Mouse (Mus musculus) E14TG2a.4 (cell line): ENCODE measurements around the gene Cryzl1.

ENCODE experiments used
- H3K27me3 ChIP-seq: 2 replicates; pipeline ENCODE4 v1.6.1; 2014; ENCODE audit warnings: low read length, control low read depth; ENCODE audit not compliant: insufficient read depth
- H3K36me3 ChIP-seq: 2 replicates; pipeline ENCODE4 v1.6.1; 2014; ENCODE audit warnings: low read length, control low read depth; ENCODE audit not compliant: insufficient read depth
- H3K4me1 ChIP-seq: replicated peaks from 2 replicates; pipeline ENCODE4 v1.6.1; 2014; ENCODE audit warnings: low read depth, low read length, control low read depth
- H3K4me3 ChIP-seq: replicated peaks from 2 replicates; pipeline ENCODE4 v1.5.1; 2014; ENCODE audit warnings: mild to moderate bottlenecking, low read length
- H3K9me3 ChIP-seq: 2 replicates; pipeline ENCODE4 v1.6.1; 2014; ENCODE audit warnings: low read length, control low read depth
- CTCF ChIP-seq: conservative IDR thresholded peaks from 2 replicates; pipeline ENCODE4 v1.5.1; 2014; ENCODE audit warnings: low read length
- NANOG ChIP-seq: IDR thresholded peaks from 2 replicates; pipeline ENCODE4 v1.6.1; 2014; ENCODE audit warnings: borderline replicate concordance, low read length, mixed read lengths
- POU5F1 ChIP-seq: IDR thresholded peaks from 2 replicates; pipeline ENCODE4 v1.6.1; 2014; ENCODE audit warnings: low read length, borderline replicate concordance

Gene Cryzl1

GRCm38 (mm10) chr16:91678147-91678911 is 50.4 kb downstream of the Cryzl1 start:
- Histone ChIP-seq H3K4me3 (no peak overlapping the region), H3K4me1 (peaks cover 6% of the 10 kb centered on the region; the same call in 1 of the 2 replicates), H3K9me3 (no peaks in the 10 kb centered on the region), H3K36me3 (peaks cover 98% of the 10 kb centered on the region), H3K27me3 (no peaks in the 10 kb centered on the region)
- no peak for TF ChIP-seq POU5F1
- TF ChIP-seq NANOG = no peak
- TF ChIP-seq CTCF = no peak

- TF ChIP-seq POU5F1 = no peak
- no peak for TF ChIP-seq CTCF
- no peak for TF ChIP-seq NANOG
- no peaks in the 10 kb centered on the region for H3K27me3 ChIP-seq
Observed at GRCm38 (mm10) chr16:91674500-91674899, 54.3 kb downstream of the Cryzl1 start.

GRCm38 (mm10) chr16:91663795-91664194 is 65.0 kb downstream of the Cryzl1 start:
- Histone ChIP-seq H3K4me3 (no peak overlapping the region), H3K9me3 (no peaks in the 10 kb centered on the region), H3K27me3 (no peaks in the 10 kb centered on the region), H3K4me1 (peaks cover 31% of the 10 kb centered on the region), H3K36me3 (peaks cover 99% of the 10 kb centered on the region)
- TF ChIP-seq NANOG (no peak), POU5F1 (no peak), CTCF (no peak)

More at GRCm38 (mm10) chr16:91674500-91674899, 54.3 kb downstream of the Cryzl1 start:
- Histone ChIP-seq H3K36me3 (peaks cover 100% of the 10 kb centered on the region), H3K9me3 (no peaks in the 10 kb centered on the region), H3K4me1 (peaks cover 6% of the 10 kb centered on the region; the same call in 1 of the 2 replicates), H3K4me3 (no peak overlapping the region)

- Histone ChIP-seq H3K4me3 (no peak overlapping the region), H3K36me3 (peaks cover 100% of the 10 kb centered on the region), H3K9me3 (no peaks in the 10 kb centered on the region), H3K4me1 (peaks cover 39% of the 10 kb centered on the region), H3K27me3 (no peaks in the 10 kb centered on the region)
- no peak for TF ChIP-seq NANOG
- no peak for TF ChIP-seq CTCF
- no peak for TF ChIP-seq POU5F1
Observed at GRCm38 (mm10) chr16:91662336-91662735, 66.4 kb downstream of the Cryzl1 start.

- Histone ChIP-seq H3K4me3 (no peak overlapping the region), H3K27me3 (no peaks in the 10 kb centered on the region), H3K9me3 (no peaks in the 10 kb centered on the region), H3K4me1 (peaks cover 39% of the 10 kb centered on the region), H3K36me3 (peaks cover 100% of the 10 kb centered on the region)
- TF ChIP-seq CTCF = no peak
- no peak for TF ChIP-seq POU5F1
- peak; percentile 56; the same call in 1 of the 2 replicates for TF ChIP-seq NANOG
Observed at GRCm38 (mm10) chr16:91661397-91661796, 67.4 kb downstream of the Cryzl1 start.

GRCm38 (mm10) chr16:91659798-91660197 is 69.0 kb downstream of the Cryzl1 start:
- no peaks in the 10 kb centered on the region for H3K27me3 ChIP-seq
- H3K4me3 ChIP-seq = peak overlapping the region; percentile 45
- H3K4me1 ChIP-seq = peaks cover 51% of the 10 kb centered on the region
- no peak for TF ChIP-seq POU5F1
- no peak for TF ChIP-seq CTCF
- no peak for TF ChIP-seq NANOG
- no peaks in the 10 kb centered on the region for H3K9me3 ChIP-seq
- H3K36me3 ChIP-seq = peaks cover 100% of the 10 kb centered on the region

- Histone ChIP-seq H3K36me3 (peaks cover 100% of the 10 kb centered on the region), H3K9me3 (no peaks in the 10 kb centered on the region), H3K27me3 (no peaks in the 10 kb centered on the region), H3K4me1 (peaks cover 53% of the 10 kb centered on the region), H3K4me3 (no peak overlapping the region)
- no peak for TF ChIP-seq CTCF
- TF ChIP-seq NANOG = no peak
- no peak for TF ChIP-seq POU5F1
Observed at GRCm38 (mm10) chr16:91658471-91658870, 70.3 kb downstream of the Cryzl1 start.

- H3K9me3 ChIP-seq = no peaks in the 10 kb centered on the region
- peaks cover 56% of the 10 kb centered on the region for H3K4me1 ChIP-seq
- H3K27me3 ChIP-seq = no peaks in the 10 kb centered on the region
- no peak overlapping the region for H3K4me3 ChIP-seq
- H3K36me3 ChIP-seq = peaks cover 100% of the 10 kb centered on the region
- TF ChIP-seq NANOG = no peak
- no peak for TF ChIP-seq CTCF
- TF ChIP-seq POU5F1 = no peak
Observed at GRCm38 (mm10) chr16:91657285-91657684, 71.5 kb downstream of the Cryzl1 start.

- no peak for TF ChIP-seq POU5F1
- no peak for TF ChIP-seq CTCF
- TF ChIP-seq NANOG = no peak
- no peaks in the 10 kb centered on the region for H3K27me3 ChIP-seq
- H3K9me3 ChIP-seq = no peaks in the 10 kb centered on the region
- H3K4me1 ChIP-seq = peaks cover 57% of the 10 kb centered on the region
- H3K4me3 ChIP-seq = no peak overlapping the region
- H3K36me3 ChIP-seq = peaks cover 96% of the 10 kb centered on the region
Observed at GRCm38 (mm10) chr16:91655285-91655684, 73.5 kb downstream of the Cryzl1 start.
